Mouse (Mus musculus): ENCODE results near the gene Ccnjl. TPM values are rescaled to one million over a fixed set of nuclear protein-coding genes. Genes with fewer than 3 reads are reported as not detected.

Gene Ccnjl
- total RNA-seq (2021) = not detected
- long read RNA-seq, experiment 1 = 0 reads
- long read RNA-seq, experiment 2 = 0 reads

DNA sequence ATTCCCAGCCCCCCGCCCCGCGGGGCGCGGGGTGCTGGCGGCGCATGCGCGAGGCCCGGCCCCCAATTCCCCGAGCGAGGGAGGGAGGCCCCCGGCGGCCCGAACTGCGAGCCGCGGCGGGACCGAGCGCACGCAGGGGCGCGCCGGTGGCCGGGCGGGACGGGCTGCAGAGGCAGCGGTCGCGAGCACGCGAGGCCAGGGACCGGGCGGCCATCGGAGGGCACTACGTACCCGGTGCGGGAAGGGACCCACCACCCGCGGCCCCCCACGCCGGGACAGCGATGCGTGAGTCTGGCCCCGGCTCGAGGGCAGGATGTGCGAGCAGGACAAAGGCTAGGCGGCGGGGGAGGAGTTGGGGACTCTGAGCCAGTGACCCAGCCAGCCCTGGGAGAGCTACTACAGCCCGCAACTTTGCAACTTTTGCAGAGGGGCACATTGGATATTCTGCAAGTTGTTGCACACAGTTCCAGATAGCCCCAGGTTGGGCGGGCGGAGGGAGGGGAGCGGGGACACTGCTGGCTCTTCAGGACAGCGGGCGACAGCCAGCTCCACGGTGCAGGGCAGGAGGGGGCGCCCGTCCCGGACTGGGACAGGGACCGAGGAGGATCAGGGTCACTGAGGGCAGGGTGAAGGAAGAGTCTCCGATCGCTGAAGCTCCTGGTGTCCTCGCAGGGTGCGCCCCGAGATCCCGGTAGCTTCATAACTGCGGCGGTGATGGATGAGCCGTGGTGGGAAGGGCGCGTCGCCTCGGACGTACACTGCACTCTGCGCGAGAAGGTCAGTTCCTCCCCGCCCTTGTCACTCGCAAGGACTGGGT, at the start of gene Ccnjl:
Gene Ccnjl (plus strand): TSS at position 102 of the 817 bp plus-strand sequence.
- DNase-seq (ENCODE audit: low spot score) = peak; percentile 6

DNA sequence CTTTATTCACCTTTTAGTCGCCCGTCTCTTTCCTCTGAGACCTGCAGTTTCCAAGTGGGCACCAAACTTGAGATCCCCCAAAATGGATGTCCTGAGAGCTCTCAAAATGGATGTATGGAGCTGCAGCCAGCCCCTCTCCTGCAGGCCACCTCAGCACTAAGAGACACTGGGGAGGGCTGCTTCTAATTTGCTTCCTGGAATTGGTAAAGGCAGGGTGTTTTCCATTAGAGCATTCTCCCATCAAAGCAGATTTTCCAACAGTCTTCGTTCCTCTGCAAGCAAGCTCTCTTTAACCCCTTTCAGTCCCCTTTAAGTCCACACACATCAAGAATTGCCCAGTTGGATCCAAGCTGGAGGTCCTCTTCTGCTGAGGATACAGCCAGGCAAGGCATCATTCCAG, 49.2 kb upstream of the Ccnjl start:
- no peak for DNase-seq (ENCODE audit: low spot score)

DNA sequence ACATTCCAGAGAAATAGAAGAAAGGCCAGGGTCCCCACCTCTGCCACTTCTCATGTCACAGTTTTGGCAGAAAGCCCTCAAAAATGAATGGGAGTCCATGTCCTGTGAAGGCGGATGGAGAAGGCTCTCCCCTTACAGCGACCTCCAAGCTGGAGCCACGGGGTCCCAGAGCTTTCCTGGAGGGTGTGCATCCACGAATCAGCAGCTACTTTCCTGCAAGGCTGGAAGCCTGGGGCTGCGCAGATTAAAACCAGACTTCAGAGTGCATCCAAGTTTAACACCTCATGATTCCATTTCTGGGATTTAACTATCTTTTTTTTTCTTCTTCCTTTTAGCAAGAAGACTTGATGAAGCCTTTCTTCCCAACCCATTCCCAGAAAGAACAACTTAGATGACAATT, 48.0 kb upstream of the Ccnjl start:
- DNase-seq (ENCODE audit: low spot score) = no peak

DNA sequence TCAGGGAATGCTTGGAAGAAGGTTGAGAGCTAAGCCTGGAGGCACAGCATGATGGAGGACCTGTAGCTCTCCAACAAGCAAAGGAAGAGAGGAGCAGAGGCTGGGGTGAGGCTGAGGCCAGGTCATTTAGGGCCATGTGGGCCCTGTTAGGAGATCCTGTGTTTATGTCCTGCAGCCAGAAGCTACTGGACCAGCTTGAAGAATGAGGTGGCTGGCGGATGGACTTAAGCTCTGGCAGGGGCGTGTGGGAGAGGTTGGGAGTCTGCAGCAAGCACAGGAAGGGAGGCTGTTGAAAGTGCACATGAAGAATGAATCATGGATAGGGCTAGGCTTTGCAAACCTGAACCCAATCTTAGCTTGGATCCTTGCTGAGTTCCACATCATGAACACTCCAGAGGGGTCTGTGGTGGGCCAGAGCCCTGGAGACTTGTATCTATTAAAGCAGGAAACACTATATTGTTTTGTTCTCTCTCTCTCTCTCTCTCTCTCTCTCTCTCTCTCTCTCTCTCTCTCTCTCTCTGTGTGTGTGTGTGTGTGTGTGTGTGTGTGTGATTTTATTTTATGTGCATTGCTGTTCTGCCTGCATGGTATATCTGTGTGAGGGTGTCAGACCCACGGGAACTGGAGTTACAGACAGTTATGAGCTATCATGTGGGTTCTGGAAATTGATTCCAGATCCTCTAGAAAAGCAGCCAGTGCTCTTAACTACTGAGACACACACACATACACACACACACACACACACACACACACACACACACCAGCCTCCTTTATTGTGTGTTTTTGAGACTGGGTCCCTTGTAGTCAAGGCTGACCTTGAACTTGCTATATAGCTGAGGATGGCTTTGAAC, 46.7 kb upstream of the Ccnjl start:
- DNase-seq (ENCODE audit: low spot score) = no peak

DNA sequence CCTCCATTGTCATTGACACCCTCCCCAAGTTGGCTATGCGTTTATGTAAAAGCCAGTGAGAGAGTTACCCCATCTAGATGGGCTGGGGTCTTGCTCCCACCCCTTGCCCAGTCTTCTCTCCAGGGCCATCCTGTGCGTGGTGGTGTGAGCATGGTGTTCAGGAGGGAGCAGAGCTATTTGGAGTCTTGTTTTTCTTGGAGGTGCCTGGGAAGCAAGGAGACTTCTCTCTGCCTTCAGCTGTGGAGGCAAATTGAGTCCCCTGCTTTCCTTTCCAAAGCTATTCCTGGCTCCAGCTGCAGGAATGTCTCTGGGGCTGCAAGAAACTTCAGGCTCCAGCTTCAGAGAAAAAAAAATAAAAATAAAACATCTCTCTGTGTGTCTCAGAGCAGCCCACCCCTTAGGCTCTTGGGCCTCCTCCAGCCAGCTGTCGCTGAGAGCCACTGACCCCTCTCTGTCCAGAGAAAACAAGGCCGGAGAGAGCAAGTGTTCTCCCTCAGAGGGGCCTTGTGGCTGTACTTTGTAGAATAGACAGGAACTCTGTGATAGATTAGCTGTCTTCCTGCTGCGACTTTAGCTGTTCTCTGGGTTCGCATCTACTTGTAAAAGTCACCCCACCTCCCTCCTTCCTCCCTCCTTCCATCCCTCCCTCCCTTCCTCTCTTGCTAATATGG, 45.3 kb upstream of the Ccnjl start:
- peak; percentile 21 for DNase-seq (ENCODE audit: low spot score)

DNA sequence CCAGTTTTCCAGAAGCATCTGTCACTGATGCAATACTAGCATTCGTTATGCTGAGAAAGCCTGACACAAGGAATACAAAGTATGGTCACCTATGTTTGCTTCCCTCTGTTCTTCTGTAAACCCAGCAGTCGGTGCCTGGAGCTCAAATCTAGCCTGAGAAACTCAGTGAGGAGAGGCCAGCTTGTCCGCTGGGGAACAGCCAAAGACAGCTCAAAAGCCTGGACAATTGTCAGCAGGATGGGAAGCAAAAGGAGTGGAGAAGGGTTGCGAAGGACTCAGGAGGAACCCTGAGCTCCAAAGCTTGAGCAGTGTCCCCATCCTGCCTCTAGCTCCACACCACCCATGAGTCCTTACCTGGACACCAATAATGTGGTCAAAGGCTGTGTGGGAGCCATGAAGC, 44.5 kb upstream of the Ccnjl start:
- no peak for DNase-seq (ENCODE audit: low spot score)

DNA sequence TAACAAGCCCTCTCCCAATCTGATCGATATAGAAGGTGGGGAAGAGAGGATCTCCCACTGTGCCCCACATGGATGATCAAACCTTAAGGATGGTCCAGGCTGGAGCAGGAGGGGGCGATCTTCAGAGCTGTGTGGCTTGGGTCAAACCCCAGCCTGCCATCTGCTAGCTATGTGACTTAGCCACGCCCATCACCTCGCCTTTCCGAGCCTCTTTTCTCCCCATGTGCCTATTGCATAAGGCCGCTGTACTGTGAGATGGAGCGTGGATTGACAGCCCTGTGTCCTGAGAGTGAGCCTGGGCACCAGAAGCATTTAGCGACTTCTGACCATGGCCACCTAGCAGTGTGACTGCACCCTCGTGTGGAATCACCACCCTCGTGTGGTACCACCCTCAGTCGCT, 43.9 kb upstream of the Ccnjl start:
- no peak for DNase-seq (ENCODE audit: low spot score)

DNA sequence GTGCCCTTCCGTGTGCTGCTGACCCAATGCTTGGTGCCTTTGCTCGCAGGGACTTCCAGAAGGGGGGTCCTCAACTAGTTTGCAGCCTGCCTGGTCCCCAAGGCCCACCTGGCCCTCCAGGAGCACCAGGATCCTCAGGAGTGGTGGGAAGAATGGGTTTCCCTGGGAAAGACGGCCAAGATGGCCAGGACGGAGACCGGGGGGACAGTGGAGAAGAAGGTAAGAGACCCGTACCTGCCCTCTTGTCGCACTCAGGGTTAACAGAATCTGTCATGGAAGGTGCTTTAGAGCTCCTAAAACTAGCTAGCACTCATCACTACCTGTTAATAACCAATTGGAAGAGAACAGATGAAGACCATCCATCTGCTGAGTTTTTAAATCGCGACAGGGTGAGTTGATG, 42.7 kb upstream of the Ccnjl start:
- DNase-seq (ENCODE audit: low spot score) = no peak

DNA sequence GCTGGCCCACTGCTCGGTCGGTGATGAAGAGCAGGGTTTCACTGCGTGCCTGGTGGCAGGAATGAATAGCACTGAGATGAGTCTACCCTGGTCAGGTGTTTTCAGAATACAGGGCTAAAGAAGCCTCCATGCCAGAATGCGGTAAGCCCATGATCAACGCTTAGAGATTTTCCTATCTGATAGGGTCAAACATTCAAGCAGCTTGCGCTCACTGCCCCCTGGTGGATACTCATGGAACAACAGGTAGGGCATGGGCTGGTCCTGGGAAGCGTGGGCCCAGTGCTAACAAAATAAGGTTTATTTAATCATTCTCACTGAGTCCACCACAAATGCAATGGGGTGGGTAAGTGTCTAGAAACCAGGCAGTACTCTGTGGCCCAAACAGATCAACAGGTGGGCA, 35.9 kb upstream of the Ccnjl start:
- DNase-seq (ENCODE audit: low spot score) = peak; percentile 80

DNA sequence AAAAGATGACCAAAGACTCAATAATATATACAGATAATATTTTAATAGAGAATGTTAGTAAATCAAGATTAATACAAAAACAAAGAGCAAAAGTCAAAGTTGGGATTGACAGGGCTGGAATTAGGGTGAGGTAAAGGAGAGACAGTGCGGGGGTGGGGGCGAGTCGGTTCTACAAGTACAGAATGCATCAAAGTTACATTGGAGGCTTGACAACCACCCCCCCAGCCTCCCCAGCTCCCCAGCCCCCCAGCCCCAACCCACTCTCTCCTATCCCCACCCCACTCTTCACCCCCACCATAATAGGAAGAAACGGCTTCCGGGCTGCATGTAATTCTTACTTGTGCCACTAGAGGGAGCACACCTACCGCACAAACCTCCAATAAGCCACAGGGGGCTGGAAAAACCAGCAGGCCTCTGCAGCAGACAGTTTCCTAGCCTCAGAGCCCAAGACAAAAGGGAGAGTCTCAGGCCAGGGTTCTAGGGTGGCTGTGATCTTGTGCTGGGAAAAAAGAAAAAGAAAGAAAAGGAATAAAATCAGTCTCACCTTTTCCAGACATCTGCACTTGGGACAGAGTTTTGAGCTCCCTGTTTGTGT, 34.7 kb upstream of the Ccnjl start:
- DNase-seq (ENCODE audit: low spot score) = peak; percentile 49

DNA sequence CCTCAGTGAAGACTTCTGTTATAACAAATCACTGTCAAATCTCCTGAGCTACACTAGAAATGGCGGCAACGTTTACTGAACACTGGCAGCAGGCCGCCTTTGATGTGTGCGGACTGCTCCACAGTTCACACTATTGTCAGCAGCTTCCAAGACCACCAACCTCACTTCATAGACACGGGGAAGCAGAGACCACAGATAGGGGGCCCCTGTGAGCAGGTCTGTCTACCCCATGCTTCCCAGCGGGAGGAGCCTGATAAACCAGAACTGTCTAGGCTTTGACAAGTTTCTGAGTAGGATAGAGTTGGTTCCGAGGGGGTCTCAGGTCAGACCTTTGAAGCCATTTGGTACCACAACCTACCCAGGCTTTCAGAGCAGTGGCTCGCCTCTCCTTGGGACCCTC, 33.5 kb upstream of the Ccnjl start:
- DNase-seq (ENCODE audit: low spot score) = no peak

DNA sequence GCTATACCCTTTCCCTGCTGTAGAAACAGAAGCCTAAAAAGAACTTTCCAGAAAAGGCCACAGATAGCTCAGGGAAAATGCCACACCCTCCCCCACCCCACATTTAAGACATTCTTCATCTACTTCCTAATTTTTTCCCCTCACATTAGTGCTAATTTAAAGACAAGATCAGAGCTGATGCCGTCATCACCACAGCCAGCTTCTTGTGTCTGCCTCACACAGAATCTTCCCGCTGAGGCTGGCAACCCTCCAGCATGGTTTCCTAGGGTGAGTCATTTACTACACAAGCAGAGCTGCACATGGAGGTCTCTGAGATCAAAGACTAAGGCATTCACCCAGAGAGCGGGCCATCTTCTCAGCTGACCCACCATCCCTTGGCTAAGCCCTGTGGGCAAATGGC, 33.1 kb upstream of the Ccnjl start:
- no peak for DNase-seq (ENCODE audit: low spot score)

DNA sequence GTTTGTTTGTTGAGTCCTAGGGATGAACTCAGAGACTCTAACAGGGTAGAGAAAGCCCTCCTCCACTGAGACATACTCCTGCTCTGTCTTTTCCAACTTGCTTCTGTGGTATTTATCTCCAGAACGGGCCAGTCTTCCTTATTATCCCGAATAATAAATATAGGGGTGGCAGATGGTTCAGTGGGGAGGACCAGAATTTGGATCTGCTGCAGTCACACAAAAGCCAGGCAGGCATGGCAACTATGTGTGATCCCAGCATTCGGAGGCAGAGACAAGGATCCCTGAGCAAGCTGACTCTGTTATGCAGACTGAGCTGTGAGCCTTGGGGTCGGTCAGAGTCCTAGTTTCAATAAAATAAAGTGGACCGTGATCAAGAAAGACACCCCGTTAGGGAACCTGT, 27.3 kb upstream of the Ccnjl start:
- no peak for DNase-seq (ENCODE audit: low spot score)

DNA sequence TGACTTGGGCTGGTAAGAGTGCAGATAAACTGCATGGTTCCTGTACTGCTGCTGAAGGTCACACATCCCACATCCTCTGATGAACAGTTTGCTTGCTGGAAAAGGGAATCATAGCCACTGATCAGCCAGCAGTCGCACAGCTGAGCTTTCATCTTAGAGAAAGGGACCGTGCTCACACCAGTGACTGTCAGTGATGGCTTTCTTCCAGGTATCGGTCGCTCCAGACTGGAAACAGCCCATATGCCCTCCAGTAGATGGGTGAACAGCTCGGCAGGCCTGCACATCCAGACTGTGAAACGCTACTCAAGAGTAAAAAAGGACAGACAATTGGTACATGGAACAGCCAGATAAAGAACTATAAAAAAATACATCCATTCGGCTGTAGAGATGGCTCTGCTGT, 23.4 kb upstream of the Ccnjl start:
- no peak for DNase-seq (ENCODE audit: low spot score)

DNA sequence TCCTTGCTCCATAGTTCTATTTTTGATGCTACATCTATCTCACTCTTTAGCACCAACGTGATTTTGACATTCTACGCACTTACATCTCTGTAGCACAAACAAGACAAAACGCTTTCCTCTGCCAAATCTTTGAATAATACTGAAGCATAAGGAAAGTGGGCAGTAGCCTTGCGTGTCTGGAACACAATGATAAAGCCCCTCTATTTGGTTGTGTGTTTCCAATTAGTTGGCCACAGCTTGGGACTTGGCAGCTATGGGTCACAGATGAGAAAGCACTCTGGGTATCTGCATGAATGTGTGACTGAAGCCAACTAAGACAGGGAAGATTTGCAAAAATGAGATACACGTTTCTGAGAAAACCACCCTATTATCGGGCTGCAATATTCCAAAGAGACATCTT, 20.6 kb upstream of the Ccnjl start:
- DNase-seq (ENCODE audit: low spot score) = no peak

DNA sequence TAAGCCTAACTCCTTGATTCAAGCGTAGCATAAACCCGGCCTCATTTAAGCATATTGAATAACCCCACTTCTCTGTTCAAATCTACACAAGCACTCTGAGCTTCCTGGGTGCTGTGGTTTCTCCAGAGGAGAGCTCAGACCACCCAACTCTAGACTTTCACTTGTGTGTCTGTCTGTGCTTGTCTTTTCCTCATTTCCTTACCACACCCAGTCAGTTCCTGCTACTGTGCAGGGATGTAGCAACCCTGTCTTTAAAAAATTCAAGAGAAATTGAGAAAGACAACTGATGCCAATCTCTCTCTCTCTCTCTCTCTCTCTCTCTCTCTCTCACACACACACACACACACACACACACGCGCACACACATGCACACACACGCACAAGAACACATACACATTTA, 18.7 kb upstream of the Ccnjl start:
- DNase-seq (ENCODE audit: low spot score) = no peak

DNA sequence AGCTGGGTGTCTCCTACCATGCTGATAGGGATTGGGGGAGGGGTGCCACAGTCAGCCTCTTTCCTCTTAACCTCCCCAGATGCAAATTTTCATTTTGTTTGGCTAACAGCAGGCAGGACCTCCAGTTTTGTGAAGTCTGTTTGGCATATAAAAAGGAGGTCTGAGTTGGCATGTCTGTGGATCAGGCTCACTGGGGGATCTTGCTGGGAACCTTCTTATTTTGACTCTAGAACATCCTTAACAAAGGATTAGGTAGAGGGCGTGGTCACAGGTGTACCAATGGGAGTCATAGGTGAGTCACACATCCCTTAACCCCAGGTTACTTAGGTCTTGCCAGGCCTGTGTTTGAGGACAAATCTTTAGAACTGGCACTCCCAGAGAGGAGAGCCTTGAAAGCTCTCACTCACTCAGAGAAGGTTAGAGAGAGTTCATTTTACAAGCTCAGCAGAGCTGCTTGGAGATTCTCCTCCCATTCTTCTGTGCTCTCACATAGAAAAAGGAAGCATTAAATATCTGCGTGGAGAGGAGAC, 15.9 kb upstream of the Ccnjl start:
- no peak for DNase-seq (ENCODE audit: low spot score)

DNA sequence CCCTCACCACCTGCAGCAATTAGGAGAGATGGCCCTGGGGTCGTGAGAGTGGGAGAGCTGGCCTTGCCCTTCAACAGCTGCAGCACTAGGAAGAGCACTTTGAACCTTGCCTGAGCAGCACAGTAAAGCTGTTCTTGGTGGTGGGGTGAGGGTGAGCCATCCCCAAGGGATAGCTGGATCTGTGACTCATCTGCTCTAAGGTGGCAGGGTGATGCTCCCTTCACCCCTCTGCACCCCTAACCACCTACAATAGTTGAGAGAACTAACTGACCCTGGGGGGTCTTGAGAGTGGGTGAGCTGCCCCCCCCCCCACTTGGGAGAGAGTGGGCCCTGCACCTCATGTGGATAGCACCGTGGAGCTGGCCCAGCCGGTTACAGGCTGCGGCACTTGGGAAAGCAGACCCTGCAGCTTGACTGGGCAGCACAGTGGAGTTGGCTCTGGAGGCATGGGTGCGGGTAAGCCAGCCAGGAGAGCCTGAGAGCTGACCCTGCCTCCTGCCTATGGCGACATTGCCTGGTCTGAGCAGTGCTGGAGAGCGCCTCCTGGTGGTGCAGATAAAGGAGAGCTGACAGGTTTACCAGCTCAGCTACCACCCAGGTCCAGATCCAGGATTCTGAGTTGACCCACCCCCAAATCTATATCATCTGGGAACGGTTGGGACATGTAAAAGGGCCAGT, 12.1 kb upstream of the Ccnjl start:
- DNase-seq (ENCODE audit: low spot score) = no peak

DNA sequence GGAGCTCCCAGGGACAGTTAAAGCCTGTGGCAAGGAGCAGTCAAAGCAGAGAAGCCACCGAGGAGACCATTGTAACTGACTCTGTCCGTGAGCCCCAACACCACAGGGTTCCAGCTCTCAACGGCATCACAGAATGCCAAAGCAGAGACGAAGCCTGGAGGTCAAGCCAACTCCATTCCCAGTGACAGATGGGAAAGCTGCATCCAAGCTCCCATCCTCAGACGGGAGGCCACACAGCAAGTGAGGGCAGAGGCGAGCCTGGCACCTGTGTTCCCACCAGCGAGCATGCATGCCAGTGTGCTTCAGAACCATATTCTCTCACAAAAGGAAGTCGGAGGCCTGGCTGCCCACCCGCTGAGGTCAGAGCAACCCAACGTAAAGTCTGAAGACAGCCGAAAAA, 10.9 kb upstream of the Ccnjl start:
- no peak for DNase-seq (ENCODE audit: low spot score)

DNA sequence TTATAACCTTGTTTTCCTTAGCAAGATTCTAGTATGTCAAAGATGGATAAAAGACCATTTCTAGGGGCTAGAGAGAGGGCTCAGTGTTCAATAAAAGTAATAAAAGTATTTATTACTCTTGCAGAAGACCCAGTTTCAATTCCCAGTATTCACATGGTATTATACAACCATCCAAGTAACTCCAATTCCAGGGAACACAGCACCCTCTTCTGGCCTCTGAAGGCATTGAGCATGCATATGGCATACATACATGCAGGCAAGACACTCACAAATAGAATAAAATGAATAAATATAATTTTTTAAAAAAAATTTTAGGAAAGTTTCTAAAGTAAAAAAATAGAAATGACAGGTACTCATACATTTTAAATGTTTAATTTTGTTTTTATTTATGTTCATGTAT, 10.5 kb upstream of the Ccnjl start:
- no peak for DNase-seq (ENCODE audit: low spot score)

DNA sequence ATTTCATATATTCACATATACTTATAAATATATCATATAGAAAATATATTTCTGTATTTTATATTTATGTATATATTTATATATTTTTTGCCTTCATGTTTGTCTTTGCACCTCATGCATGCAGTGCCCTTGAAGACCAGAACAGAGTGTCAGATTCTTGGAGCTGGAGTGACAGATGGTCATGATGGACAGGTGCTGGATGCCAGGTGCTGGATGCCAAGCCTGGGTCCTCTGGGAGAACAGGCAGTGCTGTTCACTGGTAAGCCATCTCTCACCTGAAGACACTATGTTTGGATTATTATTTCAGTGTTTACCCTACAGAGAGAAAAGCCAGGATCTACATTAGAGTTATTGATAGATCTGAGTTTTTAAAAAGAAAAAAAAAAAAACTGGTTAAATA, 9.8 kb upstream of the Ccnjl start:
- DNase-seq (ENCODE audit: low spot score) = peak; percentile 7

All from gastrocnemius, adult 18-20 months (tissue).